Mouse (Mus musculus): ENCODE results near the gene Sema4d.
A peak's percentile ranks its signal among the peaks of the same experiment; 100 is the strongest.
"Not testable (repeated sequence)": the region's sequence is repeated elsewhere in the genome, so short reads cannot be mapped to it uniquely, and the experiment has no call there.

The Sema4d gene

GRCm38 (mm10) chr13:51793425-51793891 lies at the start of gene Sema4d:
Sema4d (minus strand) TSS chr13:51793747.
- DNase-seq (ENCODE audit: low spot score in 2 of 2): peak; percentile 39 to 40

DNA sequence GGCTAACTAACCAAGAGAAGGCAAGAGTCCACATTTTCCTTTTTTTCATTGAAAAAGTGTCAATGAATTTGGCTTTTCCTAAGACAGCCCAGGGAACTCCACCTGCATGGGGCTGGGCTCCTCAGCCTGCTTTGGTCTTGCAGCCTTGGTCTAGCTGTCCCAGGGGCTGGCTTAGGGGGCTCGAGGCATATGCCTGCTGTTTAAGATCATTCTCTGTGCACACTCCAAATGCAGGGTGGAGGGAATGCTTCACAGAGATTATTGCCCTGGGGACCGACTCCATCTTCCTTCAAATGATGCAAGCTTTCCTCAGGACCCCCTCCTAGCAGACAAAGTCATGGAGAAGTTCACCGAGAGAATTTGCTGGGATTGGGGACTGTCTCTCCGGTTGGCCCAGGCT lies 49.8 kb upstream of the Sema4d start:
- DNase-seq (ENCODE audit: low spot score in 2 of 2): no peak

DNA sequence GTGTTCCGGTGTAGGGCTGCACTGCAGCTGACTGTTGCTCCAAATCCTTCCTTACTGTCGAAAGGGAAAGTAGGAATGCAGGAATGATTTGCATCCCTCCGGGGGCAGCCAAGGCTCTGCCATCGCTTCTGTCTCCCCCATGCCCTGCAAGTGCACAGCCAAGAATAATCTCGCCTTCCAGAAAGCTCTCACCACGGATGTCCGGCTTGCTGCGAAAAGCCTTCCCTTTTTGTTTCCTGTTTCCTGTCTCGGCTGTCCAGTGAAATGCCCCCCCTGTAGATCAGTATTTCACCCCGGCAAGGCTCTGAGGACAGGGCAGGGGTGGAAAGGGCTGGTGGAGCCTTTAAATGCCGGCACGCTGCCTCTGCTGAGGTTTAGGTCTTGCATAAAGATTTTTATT lies 49.2 kb upstream of the Sema4d start:
- no peak for DNase-seq (ENCODE audit: low spot score in 2 of 2)

- DNase-seq (ENCODE audit: low spot score in 2 of 2): no peak
These were observed 48.6 kb upstream of the Sema4d start for GRCm38 (mm10) chr13:51842191-51842590.

- no peak for DNase-seq (ENCODE audit: low spot score in 2 of 2)
These were observed 48.1 kb upstream of the Sema4d start for GRCm38 (mm10) chr13:51841541-51842115.

- no peak for DNase-seq (ENCODE audit: low spot score in 2 of 2)
These were observed 47.2 kb upstream of the Sema4d start for GRCm38 (mm10) chr13:51840702-51841101.

DNA sequence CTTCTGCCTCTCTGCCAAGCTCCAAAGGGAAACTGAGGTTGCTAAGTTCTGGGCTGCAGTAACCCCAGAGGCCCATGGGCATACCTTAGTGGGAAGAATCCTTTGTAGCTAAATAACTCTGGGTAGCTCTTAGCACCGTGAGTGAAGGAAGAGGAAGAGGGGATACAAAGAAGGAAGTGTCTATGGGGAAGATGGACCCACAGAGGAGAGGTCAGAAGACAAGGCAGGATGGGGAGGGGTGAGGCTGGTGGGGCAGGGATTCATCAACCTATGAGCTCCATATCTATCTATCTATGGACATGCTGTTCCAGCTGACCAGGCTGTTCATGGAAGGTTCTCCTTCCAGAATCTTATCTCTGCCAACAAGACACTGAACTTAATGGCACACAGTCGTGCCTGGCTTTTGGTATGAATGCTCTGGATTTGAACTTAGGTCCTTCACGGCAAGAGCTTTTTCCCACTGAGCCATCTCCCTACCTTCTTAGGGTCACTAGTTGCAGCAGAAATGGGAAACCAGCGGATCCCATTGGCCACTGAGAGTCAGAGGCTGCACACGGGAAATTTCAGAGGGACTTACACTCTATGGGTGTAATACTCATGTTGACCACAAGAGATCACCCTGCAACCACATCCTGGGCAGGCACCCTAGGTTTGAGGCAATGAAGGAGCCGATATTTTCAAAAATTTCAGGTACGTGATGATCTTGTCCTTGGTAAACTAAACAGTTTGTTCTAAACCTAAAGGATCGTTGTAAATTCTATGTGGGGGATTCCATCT lies 45.9 kb upstream of the Sema4d start:
- DNase-seq (ENCODE audit: low spot score in 2 of 2): peak in 1 of 2 experiments; percentile 32

DNA sequence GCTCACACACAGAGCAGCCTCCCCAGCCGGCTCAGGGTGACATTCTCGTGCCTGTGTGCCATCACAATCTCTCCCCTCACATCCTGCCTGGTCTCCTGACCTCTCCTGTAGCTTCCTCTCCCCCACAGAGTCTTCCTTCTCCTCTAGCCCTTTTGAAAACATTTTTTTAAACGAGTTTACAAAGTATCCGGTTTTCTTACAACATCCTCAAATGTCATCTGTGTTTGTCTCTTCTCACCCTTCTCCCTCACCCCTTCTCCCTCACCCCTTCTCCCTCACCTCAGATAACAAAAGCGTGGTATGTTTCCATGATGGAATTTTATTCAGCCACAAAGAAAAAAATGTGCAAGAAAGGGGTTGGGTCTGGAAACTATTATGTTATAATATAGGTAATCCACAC lies 43.9 kb upstream of the Sema4d start:
- DNase-seq (ENCODE audit: low spot score in 2 of 2): no peak

DNA sequence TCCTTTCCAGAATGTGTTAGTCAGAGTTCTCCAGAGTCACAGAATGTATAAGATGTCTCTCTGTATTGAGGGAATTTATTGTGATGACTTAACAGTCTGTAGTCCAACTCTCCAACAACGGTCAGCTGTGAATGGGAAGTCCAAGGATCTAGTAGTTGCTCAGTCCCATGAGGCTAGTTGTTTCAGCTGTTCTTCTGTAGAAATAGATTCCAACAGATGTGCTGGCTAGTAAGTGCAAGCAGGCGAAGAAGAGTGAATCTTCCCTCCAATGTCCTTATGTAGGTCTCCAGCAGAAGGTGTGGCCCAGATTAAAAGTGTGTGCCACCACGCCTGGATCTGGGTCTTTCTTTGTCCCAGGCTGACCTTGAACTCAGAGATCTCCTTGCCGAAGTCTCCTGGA lies 41.7 kb upstream of the Sema4d start:
- DNase-seq (ENCODE audit: low spot score in 2 of 2): not testable (repeated sequence)

DNA sequence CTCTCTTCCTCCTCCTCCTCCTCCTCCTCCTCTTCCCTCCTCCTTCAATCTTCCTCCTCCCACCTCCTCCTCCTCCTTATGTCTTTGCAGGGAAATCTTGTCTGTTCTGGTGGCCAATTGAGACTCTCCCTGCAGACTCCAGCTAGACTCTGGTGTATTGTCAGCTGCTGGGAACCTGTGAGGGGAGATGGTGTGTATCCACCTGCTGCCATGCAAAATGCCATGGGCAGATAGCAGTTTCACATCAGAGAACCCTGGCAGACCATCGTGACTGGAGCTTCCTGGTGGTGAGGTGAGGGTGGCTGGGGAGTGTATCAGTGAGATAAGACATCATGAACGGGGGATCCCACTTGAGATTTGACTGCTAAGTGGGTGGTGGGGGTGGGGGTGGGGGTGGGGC lies 41.0 kb upstream of the Sema4d start:
- no peak for DNase-seq (ENCODE audit: low spot score in 2 of 2)

- DNase-seq (ENCODE audit: low spot score in 2 of 2): peak; percentile 15 to 33
These were observed 40.5 kb upstream of the Sema4d start for GRCm38 (mm10) chr13:51834024-51834423.

DNA sequence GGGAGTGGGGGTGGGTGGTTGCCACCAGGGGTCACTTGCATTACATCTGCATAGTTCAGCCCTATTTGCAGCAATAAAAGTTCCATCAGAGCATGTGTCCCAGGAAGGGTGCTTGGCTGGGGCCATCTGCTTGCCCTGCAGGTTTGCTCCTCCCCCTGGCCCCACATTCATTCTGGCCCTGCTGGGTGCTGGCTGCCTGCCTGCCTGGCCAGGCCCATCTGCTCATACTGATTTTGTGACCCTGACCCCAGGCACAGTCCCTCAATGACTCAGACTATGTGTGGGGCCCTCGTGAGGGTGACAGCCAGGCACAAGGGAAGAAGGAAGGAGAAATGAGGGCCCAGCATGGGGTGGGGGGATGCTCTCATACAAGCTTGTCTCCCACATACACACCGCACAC lies 40.1 kb upstream of the Sema4d start:
- DNase-seq (ENCODE audit: low spot score in 2 of 2): no peak

GRCm38 (mm10) chr13:51832491-51832890 lies 38.9 kb upstream of the Sema4d start:
- DNase-seq (ENCODE audit: low spot score in 2 of 2): no peak

DNA sequence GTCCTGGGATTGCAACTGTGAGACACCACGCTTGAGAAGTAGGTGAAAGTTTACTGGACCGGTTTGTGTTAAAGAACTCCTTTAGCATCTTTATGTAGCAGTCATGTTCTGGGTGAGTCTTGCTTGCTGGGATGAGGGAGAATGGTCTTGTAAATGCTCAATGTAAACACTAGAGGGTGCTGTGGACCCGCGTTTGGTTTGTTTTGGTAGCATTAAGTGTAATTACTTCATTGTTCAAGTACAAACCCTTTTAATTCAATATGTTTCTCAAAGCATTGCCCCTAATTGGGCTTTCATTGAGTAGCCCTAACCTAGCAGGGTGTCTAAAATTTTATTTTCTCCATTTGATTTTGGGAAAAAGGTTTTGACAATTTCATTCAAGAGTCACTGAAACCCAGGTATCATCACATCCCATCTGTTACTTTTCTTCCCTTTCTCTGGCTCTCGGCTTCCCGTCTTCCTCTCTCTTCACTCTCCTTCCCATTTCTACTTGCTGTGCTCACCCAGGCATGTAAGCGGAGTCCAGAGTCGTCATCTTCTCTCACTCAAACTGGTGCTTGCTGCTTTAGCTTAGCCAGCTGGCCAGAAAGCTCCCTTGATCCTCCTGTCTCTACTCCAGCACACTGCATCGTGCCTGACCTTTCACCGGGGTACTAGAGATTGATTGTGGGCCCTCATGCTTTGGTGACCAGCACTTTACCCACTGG lies 37.4 kb upstream of the Sema4d start:
- DNase-seq (ENCODE audit: low spot score in 2 of 2): peak in 1 of 2 experiments; percentile 35

DNA sequence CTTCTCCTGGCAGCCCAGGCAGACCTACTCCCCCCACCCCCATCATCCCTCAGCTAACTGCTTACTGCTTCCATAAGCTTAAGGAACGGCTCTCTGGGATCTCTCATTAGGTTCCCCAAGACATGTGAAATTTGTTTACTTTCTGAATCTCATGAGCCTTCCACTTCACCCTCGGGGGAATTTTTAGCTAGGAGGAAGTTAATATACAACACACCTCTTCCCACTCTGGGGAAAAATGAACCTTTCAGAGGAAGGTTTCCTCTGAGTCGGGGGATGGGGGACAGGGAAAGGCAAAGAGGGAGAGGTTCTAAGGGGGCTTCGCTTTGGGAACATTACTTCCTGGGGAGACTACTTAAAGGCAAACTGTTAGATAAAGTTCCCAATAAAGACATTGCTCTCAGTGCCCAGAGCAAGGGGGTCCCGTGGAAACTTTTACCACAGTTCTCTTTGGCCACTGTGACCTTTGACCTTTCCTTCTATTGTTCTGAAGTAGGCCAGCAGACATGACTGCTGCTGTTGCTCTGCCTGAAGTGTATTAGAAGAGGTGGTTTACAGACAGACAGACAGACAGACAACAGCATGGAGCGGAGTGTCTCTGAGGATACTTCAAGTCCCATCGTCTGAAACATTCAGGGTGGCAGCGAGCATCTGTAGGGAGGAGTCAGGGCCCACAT lies 30.4 kb upstream of the Sema4d start:
- no peak for DNase-seq (ENCODE audit: low spot score in 2 of 2)

GRCm38 (mm10) chr13:51821988-51822387 lies 28.4 kb upstream of the Sema4d start:
- DNase-seq (ENCODE audit: low spot score in 2 of 2): no peak

GRCm38 (mm10) chr13:51819351-51819750 lies 25.8 kb upstream of the Sema4d start:
- no peak for DNase-seq (ENCODE audit: low spot score in 2 of 2)

- DNase-seq (ENCODE audit: low spot score in 2 of 2): no peak
These were observed 25.4 kb upstream of the Sema4d start for GRCm38 (mm10) chr13:51818944-51819326.

GRCm38 (mm10) chr13:51818170-51818943 lies 24.8 kb upstream of the Sema4d start:
- DNase-seq (ENCODE audit: low spot score in 2 of 2): no peak

- DNase-seq (ENCODE audit: low spot score in 2 of 2): no peak
These were observed 23.1 kb upstream of the Sema4d start for GRCm38 (mm10) chr13:51816559-51817041.

GRCm38 (mm10) chr13:51815865-51816504 lies 22.4 kb upstream of the Sema4d start:
- DNase-seq (ENCODE audit: low spot score in 2 of 2): peak; percentile 54 to 70

Data from spleen, postnatal 14 days (tissue).